Mouse (Mus musculus) heart, adult 2 months (tissue): ENCODE results near the gene Zcrb1. TPM values are rescaled to one million over a fixed set of nuclear protein-coding genes. Genes with fewer than 3 reads are reported as not detected.
"Not testable (repeated sequence)": the region's sequence is repeated elsewhere in the genome, so short reads cannot be mapped to it uniquely, and the experiment has no call there.

Experiments used
- DNase-seq, 2 experiments: peaks; one replicate each; pipeline ENCODE4 v3.0.0; 2021
- H3K27ac ChIP-seq: fragments of 200-600 bp; 2 replicates; pipeline ENCODE4 v1.8.1; 2022
- H3K27me3 ChIP-seq: fragments of 200-500 bp; 2 replicates; pipeline ENCODE4 v1.6.1; 2012; ENCODE audit warnings: mild to moderate bottlenecking, low read length, inconsistent platforms, mixed read lengths; ENCODE audit not compliant: control insufficient read depth, insufficient read depth
- H3K36me3 ChIP-seq: fragments of 200-500 bp; 2 replicates; pipeline ENCODE4 v1.6.1; 2012; ENCODE audit warnings: low read length, inconsistent platforms; ENCODE audit not compliant: control insufficient read depth, insufficient read depth
- H3K4me1 ChIP-seq: fragments of 200-500 bp; 2 replicates; pipeline ENCODE4 v1.6.1; 2011; ENCODE audit warnings: low read length; ENCODE audit not compliant: control insufficient read depth, insufficient read depth
- H3K4me3 ChIP-seq: fragments of 200-600 bp; 2 replicates; pipeline ENCODE4 v1.8.1; 2022
- H3K79me2 ChIP-seq: fragments of 200-500 bp; replicated peaks from 2 replicates; pipeline ENCODE4 v1.6.1; 2012; ENCODE audit warnings: mild to moderate bottlenecking, inconsistent platforms, low read length, moderate library complexity, mixed read lengths; ENCODE audit not compliant: control insufficient read depth, insufficient read depth
- H3K9ac ChIP-seq: fragments of 200-500 bp; 2 replicates; pipeline ENCODE4 v1.6.1; 2012; ENCODE audit warnings: low read depth, mild to moderate bottlenecking, control low read depth, inconsistent platforms, low read length, mixed read lengths
- CTCF ChIP-seq: fragments of 200-600 bp; IDR thresholded peaks from 2 replicates; pipeline ENCODE4 v1.8.1; 2022; ENCODE audit warnings: antibody characterized with exemption, mild to moderate bottlenecking, moderate library complexity
- EP300 ChIP-seq: fragments of 200-500 bp; IDR thresholded peaks from 2 replicates; pipeline ENCODE4 v1.6.1; 2011; ENCODE audit warnings: low read depth, low read length, control low read depth; ENCODE audit not compliant: insufficient read depth
- POLR2A ChIP-seq: fragments of 200-500 bp; IDR thresholded peaks from 2 replicates; pipeline ENCODE4 v1.6.1; 2011; ENCODE audit warnings: mild to moderate bottlenecking, low read depth, low read length, control low read depth; ENCODE audit not compliant: insufficient read depth
- WGBS: fragments of 180-500 bp; shearing (Covaris S2); methylation state at CpG from one replicate; pipeline ENCODE4 v1.1.7; 2018; 5-methylcytosine and 5-hydroxymethylcytosine counted together
- intact Hi-C: fragments of 180-260 bp; cut with DNase I; formaldehyde crosslinking; loops from one replicate; pipeline ENCODE4 v1.15.1; 2025
- polyA plus RNA-seq: library from polyadenylated mRNA; depleted of rRNA; stranded (reverse); fragments of >200 nt; gene quantifications from 2 replicates; pipeline ENCODE4 v1.2.3, GENCODE M21; 2012
- total RNA-seq, 2 experiments: library from RNA; stranded (reverse); gene quantifications; 2 replicates each; pipeline ENCODE4 v1.2.3; 2021

Gene Zcrb1
- total and polyA plus RNA-seq, 3 experiments: 33.0 to 97.3 (median 89.3) TPM

DNA sequence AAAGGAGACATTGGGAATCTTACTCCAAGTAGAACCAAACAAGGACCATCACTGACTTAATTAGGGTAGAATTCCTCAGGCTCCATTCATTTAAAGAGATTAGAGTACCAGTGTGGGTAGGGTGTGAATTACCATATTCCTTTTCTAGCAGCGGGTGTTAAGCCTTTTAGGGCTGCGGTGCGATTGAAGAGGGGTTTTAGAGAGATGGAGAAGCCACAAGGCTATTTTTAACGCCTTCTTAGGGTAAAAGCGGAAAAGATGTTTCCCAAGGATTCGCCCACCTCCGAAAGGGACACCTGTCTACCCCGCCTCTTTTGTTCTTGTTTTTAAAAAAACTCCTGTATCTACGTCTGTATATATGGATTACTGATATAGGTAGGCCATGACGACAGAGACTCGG lies 865 bp downstream of the Zcrb1 start:
- Histone ChIP-seq H3K9ac (no peak overlapping the region), H3K27me3 (no peaks in the 10 kb centered on the region), H3K79me2 (peaks cover 4% of the 10 kb centered on the region), H3K36me3 (peaks cover 5% of the 10 kb centered on the region; the same call in 1 of the 2 replicates), H3K27ac (no peak overlapping the region), H3K4me1 (peaks cover 3% of the 10 kb centered on the region), H3K4me3 (peak overlapping the region; percentile 91)
- DNase-seq: no peak
- 7% methylated on average over 11 of the region's 11 CpGs for WGBS
- intact Hi-C loops: no loop called here
- no peak for TF ChIP-seq CTCF
- TF ChIP-seq EP300: no peak
- TF ChIP-seq POLR2A: no peak

- Histone ChIP-seq H3K9ac (no peak overlapping the region), H3K36me3 (no peaks in the 10 kb centered on the region), H3K27me3 (no peaks in the 10 kb centered on the region), H3K4me1 (no peaks in the 10 kb centered on the region), H3K4me3 (no peak overlapping the region), H3K27ac (no peak overlapping the region), H3K79me2 (no peaks in the 10 kb centered on the region)
- TF ChIP-seq CTCF: no peak
- no peak for TF ChIP-seq POLR2A
- TF ChIP-seq EP300: no peak
- no peak for DNase-seq
- WGBS: 70% methylated on average over 5 of the region's 5 CpGs
- intact Hi-C loops: no loop called here
These were observed 16.8 kb downstream of the Zcrb1 start for GRCm38 (mm10) chr15:93381337-93381736.

- Histone ChIP-seq H3K27me3 (no peaks in the 10 kb centered on the region), H3K9ac (no peak overlapping the region), H3K27ac (no peak overlapping the region), H3K79me2 (no peaks in the 10 kb centered on the region), H3K36me3 (no peaks in the 10 kb centered on the region), H3K4me1 (no peaks in the 10 kb centered on the region), H3K4me3 (no peak overlapping the region)
- intact Hi-C loops: no loop called here
- DNase-seq: no peak
- TF ChIP-seq POLR2A (no peak), CTCF (peak; percentile 41)
- 72% methylated on average over 3 of the region's 3 CpGs for WGBS
These were observed 19.0 kb downstream of the Zcrb1 start for GRCm38 (mm10) chr15:93379177-93379576.

DNA sequence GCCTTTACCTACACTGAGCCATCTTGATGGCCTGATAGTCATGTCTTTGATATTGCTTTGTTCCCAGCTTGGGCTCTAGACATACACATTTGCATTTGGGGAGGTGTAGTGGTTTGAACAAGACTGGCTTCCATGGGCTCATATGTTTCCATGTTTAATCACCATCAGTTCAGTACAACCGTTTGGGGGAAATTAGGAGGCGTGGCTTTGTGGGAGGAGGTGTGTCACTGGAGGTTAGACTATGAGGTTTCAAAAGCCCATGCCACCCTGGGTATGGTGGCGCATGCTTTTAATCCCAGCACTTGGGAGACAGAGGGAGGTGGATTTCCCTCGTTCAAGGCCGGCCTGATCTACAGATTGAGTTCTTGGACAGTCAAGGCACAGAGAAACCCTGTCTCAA lies 22.4 kb downstream of the Zcrb1 start:
- Histone ChIP-seq H3K36me3 (no peaks in the 10 kb centered on the region), H3K27ac (no peak overlapping the region), H3K4me3 (no peak overlapping the region), H3K4me1 (no peaks in the 10 kb centered on the region), H3K79me2 (no peaks in the 10 kb centered on the region), H3K9ac (no peak overlapping the region), H3K27me3 (no peaks in the 10 kb centered on the region)
- 91% methylated on average over 5 of the region's 5 CpGs for whole genome bisulfite sequencing
- intact Hi-C loops: no loop called here
- DNase-seq: no peak
- no peak for TF ChIP-seq POLR2A
- no peak for TF ChIP-seq EP300
- no peak for TF ChIP-seq CTCF

DNA sequence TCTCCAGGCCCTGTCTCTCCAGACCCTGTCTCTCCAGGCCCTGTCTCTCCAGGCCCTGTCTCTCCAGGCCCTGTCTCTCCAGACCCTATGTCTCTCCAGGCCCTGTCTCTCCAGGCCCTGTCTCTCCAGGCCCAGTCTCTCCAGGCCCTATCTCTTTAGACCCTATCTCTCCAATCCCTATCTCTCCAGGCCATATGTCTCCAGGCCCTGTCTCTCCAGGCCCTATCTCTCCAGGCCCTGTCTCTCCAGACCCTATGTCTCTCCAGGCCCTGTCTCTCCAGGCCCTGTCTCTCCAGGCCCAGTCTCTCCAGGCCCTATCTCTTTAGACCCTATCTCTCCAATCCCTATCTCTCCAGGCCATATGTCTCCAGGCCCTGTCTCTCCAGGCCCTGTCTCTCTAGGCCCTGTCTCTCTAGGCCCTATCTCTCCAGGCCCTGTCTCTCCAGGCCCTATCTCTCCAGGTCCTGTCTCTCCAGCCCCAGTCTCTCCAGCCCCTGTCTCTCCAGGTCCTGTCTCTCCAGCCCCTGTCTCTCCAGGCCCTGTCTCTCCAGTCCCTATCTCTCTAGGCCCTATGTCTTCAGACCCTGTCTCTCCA lies 25.5 kb downstream of the Zcrb1 start:
- H3K4me1 ChIP-seq, H3K27ac ChIP-seq, H3K4me3 ChIP-seq, DNase-seq, H3K79me2 ChIP-seq, intact Hi-C loops, H3K9ac ChIP-seq, H3K36me3 ChIP-seq, H3K27me3 ChIP-seq: not testable (repeated sequence)

- WGBS: 82% methylated on average over 2 of the region's 2 CpGs
- H3K4me3 ChIP-seq: no peak overlapping the region
These were observed 26.3 kb downstream of the Zcrb1 start for GRCm38 (mm10) chr15:93371838-93372237.

More at GRCm38 (mm10) chr15:93371838-93372237, 26.3 kb downstream of the Zcrb1 start:
- TF ChIP-seq EP300 (no peak), CTCF (peak; percentile 62), POLR2A (no peak)
- no peak overlapping the region for H3K27ac ChIP-seq
- H3K9ac ChIP-seq: no peak overlapping the region
- no peak for DNase-seq
- no peaks in the 10 kb centered on the region for H3K4me1 ChIP-seq
- intact Hi-C loops: no loop called here
- H3K27me3 ChIP-seq: no peaks in the 10 kb centered on the region
- H3K79me2 ChIP-seq: no peaks in the 10 kb centered on the region
- H3K36me3 ChIP-seq: no peaks in the 10 kb centered on the region
